Mouse (Mus musculus): ENCODE measurements at regions not wholly inside any gene's neighbourhood (a gene's known extent, or its start where the extent isn't known, plus 50 kb on each side); places are given as distances from the start of the nearest gene placed in this dataset.

- TF ChIP-seq POLR2A (IDR thresholded peaks at IDR 0.05; ENCODE audit: low read depth, low read length): no peak
- no peak for TF ChIP-seq SIN3A (IDR thresholded peaks at IDR 0.05; ENCODE audit: low read length)
- TF ChIP-seq CTCF (conservative IDR thresholded peaks at IDR 0.05 in 1 of 2, IDR thresholded peaks at IDR 0.05 in 1 of 2; ENCODE audit: low read depth in 2 of 2, low read length in 2 of 2): no peak
- no peak for TF ChIP-seq HCFC1 (IDR thresholded peaks at IDR 0.05; ENCODE audit: low read depth, low read length)
- no peak for TF ChIP-seq ZKSCAN1 (IDR thresholded peaks at IDR 0.05; ENCODE audit: borderline replicate concordance, low read depth, low read length)
- TF ChIP-seq TBP (conservative IDR thresholded peaks at IDR 0.05; ENCODE audit: low read depth, low read length): no peak
- no peak for TF ChIP-seq EP300 (IDR thresholded peaks at IDR 0.05; ENCODE audit: low read length)
- TF ChIP-seq TCF12 (IDR thresholded peaks at IDR 0.05; ENCODE audit: low read depth, low read length): no peak
- no peak for TF ChIP-seq GABPA (IDR thresholded peaks at IDR 0.05; ENCODE audit: insufficient replicate concordance, low read depth, low read length)
- no peak for TF ChIP-seq E2F4 (IDR thresholded peaks at IDR 0.05; ENCODE audit: insufficient replicate concordance, low read depth, low read length)
- TF ChIP-seq MXI1 (IDR thresholded peaks at IDR 0.05; ENCODE audit: low read depth, low read length): no peak
- no peak for TF ChIP-seq ZNF384 (IDR thresholded peaks at IDR 0.05; ENCODE audit: low read depth, low read length)
- TF ChIP-seq POLR2AphosphoS2 (IDR thresholded peaks at IDR 0.05; ENCODE audit: low read depth, low read length): no peak
Observed at GRCm38 (mm10) chr7:118295855-118296254, 52.4 kb upstream of the Smg1 start.

Data from CH12.LX (cell line).